Mouse (Mus musculus) spleen, adult 18-20 months (tissue): ENCODE data around the gene Sulf2.
A peak's percentile ranks its signal among the peaks of the same experiment; 100 is the strongest.

Experiments used
- DNase-seq, 2 experiments: peaks; one replicate each; pipeline ENCODE4 v3.0.0; 2022; ENCODE audit warnings: mixed read lengths in 2 of 2

The Sulf2 gene

DNA sequence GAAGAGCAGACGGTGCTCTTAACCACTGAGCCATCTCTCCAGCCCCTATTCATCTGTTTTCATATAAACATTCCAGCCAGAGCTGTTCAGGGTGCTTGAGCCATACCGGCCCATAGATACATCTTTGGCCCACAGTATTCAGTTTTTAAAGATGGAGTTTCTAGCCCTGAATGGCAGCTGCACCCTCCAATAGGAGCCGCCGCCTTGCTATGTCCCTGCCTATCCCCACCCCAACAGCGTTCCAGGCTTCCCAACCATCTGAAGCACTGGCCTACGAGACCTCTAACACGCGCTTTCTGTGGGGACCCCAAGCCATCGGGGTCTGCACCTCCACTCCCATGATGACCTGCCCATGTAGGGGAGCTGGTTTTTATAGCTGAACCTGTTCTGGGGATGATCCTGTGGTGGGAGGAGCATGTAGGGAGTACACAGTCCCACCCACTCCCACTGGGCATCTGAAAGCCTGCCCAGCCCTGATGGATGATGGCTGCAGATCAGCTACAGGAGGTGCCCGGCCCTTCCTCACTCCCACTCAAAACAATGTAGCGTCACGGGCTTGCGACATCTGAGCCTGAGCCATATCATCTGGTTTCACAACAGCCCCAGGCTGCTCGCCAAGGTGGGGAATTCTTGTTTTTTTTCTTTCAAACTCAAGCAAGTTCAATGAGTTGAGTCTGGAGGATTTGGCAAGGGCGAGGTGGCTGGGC, 39.7 kb downstream of the Sulf2 start:
- DNase-seq: peak; percentile 7 to 9

DNA sequence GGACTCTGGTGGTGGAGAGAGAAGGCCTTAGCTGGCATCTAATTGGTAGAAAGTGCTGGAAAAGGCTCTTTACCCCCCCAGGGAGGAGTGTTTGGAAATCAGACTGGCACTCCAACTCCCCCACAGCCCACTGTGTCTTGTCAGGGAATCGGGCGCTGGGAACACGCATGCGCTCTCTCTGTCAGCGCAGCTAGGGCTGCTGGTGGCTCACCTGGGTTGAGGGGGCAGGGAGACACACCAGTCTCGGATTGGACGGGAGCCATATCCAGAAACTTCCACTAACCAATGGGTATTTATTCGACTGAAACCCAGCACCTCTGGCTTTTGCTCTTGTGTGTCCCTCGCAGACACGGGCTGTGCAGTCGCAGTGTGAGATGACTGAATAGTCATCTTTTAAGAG, 42.5 kb downstream of the Sulf2 start:
- no peak for DNase-seq

DNA sequence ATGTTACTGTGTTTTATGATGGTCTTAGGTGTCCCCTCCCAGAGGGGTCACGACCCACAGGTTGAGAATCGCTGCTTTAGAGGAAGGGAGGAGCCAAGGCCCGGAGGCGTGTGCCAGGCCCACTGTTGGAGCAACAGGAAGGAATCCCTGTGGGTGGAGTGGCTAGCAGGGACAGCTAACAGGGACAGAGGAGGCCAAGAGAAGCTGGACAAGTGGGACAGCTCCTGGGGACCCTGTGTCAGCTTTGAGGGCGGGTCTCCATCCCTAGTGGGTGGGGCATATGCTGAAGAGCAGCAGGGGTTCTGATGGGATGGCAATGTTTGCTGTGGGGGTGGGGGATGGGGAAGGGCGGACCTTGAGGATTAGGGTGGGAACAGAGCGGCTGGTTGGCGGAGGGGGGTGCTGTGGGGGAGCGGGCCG, 43.6 kb downstream of the Sulf2 start:
- no peak for DNase-seq

DNA sequence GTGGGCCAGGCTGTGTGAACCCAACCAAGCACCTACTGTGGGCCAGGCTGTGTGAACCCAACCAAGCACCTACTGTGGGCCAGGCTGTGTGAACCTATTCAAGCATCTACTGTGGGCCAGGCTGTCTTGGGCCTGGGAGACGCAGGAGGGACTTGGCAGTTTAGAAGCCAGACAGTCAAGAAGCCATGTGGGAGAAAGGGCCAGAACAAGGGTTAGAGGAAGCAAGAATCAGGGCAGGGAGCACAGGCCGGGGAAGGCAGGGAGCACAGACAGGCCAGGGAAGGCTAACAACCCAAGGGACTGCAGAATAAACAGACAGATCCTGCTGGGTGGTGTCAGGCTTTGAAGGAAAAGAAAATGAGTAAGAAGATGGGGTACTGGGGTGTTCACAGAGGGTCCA, 44.2 kb downstream of the Sulf2 start:
- no peak for DNase-seq

DNA sequence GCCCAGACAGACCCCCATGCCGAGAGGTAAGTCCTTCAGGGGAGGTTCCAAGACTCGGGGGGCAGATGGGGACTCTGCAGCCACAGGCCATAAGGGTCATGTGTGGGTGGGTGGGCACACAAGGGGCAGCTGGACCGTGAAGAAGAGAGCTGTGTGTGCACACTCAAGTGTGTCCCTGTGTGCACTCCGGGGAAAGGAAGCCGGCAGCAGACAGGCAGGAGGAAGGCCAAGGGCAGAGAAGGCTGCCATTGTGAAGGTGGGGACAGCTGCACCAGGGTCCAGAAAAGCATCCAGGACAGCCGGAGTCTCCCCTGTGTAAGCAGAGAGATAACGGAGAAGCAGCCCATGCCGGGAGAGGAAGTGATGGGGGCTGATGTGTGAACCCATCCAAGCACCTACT, 44.7 kb downstream of the Sulf2 start:
- DNase-seq: no peak

DNA sequence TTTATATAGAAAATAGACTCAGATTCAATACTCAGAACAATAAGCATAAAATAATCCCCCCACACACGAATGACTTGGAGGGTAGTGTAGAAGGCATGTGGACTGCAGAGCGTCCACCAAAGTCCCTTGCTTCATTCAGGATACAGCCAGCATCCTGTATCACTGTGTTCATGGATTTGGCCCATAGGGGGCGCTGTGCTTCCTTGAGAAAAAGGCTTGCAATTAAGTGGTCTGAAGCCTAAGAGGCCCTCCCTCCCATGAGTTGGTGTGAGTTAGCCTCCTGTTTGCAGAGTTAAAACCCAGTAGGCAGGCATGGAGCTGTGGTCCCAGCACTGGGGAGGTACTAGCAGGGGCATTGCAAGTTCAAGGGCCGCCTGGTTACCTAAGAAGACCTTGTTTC, 47.1 kb downstream of the Sulf2 start:
- peak; percentile 25 to 70 for DNase-seq

DNA sequence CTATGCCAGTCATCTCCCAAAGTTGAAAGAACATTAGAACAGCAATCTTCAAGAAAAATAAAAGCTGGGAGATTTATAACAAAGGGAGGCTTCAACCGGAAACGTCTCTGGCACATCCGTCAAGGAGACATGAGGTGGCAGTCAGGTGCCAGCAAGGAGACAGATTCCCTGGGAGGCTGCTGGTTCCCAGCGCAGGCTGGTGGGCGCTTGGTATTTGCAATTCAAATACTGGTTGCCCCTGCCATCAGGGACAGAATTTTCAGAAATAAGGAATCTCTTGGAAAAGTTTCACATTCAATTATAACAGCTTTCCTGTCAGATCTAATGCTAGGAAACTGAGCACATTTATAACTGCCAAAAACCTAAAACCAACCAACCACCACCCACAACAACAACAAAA, 47.6 kb downstream of the Sulf2 start:
- DNase-seq: no peak

DNA sequence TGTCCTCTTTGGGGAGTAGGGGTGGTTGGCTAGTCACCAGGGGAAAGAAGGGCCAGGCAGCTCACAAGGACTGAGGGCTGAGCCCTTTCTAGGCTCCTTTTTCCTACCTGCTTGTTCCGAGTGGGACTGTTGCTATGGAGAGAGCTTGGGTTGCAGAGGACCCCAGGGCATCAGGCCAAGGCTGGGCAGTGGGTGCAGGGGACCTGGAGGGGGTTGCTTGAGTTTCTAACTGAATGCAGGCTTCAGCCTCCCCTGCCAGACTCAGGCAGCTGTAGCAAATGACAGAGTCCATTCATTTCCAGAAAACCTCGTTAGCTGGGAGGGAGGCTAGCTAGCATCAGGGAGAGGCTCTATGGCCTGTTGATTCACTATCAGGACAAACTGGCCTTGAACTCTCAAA, 48.8 kb downstream of the Sulf2 start:
- no peak for DNase-seq

DNA sequence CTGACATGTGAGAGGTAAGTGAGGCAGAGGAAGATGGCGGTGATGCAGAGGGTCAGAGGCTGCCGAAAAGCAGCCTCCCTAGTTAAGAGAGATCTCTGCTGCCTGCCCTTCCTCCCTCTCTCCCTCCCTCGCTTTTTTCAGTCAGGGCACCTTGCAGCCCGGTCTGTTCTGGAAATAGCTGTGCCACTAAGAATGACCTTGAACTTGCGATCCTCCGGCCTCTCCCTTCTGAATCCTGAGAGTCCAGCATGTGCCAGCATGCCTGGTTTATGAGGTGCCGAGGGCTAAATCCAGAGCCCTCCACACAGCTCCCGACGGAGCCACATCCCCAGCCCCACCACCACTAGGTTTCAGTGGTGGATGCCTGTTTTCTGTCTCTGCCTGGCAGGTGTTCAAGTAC, 49.6 kb downstream of the Sulf2 start:
- DNase-seq: no peak

DNA sequence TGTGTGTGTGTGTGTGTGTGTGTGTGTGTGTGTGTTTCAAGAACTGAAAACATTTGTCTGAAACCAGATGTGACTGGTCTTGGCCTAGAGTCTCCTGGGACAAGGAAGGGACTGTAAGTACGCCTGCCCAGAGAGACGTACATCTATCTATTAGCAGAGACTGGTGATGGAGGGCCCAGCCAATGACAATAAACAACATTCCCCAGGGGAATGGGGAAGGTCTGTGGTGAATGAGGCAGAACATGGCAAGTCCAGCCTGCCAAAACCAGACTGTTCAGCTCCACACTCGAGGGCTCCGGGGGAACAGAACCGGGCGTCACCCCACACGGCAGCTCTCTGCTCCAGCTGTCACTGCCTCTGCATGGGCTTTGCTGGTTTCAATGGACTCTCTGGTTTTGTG, 52.6 kb downstream of the Sulf2 start:
- no peak for DNase-seq

DNA sequence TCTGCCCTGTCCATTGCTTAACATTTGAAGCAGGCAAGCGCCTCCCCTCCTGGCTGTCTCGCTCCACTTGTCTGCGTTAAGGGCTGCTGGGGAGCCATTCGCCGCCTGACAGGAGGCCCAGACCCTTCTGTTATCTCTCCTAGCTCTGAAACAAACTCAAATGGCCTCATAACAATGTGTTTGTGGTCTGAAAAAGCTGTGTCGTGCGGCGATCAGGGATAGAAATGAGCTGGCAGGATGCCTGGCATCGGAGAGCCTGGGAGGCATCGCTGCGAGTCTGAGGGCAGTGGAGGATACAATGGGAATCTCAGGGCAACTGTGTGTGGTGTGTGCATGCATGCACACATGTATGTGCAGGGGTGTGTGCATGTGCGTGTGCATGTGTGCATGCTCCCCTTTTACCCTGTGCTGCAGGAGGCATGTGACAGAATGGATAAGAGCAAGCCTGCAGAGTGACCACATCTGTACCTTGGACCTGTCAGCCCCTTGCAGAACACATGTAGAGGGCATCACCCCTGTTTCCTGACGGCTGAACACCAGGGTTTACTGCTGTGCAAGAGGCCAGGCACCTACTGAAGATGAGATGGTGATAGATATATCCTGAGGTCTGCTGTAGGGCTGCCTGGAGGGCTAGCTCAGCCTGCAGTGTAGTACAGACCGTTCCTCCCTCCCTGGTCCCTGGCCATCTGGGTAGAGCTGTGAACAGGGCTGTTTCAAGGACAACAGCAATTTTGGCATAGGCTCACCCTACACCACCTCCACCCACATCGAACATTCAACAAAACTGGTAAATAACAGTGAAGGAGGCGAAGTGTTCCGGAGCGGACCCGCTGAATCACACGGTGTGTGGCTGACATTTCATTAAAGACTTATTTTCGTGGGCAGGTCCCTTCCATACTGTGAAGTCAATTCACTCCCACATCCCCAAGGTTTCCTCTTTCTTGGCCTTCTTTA, 54.9 kb downstream of the Sulf2 start:
- DNase-seq: no peak

DNA sequence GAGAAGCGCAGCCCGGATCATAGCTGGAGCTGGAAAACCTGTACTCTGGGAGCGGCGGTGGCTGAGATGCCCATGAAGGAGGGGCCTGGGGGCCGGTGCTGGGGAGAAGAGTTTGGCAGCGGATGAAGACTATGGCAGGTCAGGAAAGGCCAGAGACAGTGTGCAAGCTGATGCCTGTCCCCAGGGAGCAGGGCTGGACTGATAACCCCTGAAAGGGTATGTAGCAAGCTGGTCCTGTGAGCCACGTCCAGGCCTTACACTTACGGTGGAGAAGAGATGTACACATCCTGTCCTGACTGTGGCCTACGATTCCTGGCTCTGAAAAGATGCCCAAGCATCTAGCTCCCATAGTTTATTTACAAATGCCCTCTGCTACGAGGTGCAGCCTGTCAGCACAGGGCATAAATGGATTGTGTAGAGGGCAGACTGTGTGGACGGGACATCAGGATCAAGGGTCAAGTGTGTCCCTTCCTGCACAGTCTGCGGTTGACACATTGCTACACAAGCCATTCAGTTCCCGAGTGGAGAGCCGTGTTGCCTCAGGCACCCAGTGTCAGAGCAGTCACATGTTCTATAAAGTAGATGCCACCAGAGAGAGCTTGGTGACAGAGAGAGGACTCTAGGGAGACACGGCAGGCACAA, 57.0 kb downstream of the Sulf2 start:
- no peak for DNase-seq

DNA sequence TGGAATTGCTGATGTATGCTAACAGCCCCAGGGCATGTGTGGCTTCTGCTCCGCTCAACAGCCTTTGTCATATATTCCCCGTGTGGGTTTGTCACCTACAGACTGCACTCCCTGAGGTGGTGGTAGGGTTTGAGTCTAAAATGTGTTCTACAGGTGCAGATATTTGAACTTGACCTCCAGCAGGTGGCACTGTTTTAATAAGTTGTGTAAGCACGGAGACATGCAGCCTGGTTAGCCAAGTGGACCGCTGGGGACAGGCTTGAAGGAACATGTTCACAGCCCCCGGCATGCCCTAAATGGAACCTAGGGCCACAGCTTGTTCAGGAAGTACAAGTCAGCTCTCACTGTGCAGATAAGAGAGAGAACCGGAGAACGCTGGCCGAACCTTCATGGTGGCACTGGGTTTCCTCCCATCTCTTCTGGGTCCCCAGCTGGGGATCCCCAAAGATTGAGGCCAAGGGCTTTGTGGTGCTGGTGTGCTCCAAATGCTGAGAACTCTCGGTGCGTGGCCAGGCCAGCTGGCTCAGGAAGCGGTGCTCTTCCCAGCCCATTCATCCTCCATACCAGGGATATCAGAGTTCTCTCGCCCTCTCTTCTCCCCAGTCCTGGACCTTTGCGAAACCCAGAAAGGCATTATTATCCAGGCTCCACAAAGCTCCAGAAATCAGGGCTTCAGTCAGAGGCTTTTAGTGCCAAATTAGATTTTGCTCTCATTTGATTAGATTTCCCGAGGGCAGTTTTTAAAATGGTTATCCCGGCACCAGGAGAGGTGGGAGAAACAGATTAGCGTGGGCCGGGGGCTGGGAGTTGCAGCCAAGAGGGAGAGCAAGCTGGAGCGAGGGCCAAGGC, 57.8 kb downstream of the Sulf2 start:
- DNase-seq: peak in 1 of 2 experiments; percentile 25

DNA sequence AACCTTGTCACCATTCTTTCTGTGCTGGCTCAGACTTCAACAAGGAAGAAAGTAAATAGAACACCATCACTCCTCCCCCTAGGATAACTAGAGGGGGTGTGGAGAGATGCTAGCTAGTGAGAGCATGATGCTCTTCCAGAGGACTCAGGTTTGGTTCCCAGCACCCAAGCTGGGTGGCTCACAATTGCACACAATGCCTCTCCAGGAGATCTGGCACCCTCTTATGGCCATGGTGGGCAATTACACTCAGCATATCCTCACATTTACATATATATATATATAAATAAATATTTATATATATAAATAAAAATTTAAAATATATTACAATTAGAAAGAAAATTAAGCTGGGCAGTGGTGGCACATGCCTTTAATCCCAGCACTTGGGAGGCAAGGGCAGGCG, 58.6 kb downstream of the Sulf2 start:
- no peak for DNase-seq

DNA sequence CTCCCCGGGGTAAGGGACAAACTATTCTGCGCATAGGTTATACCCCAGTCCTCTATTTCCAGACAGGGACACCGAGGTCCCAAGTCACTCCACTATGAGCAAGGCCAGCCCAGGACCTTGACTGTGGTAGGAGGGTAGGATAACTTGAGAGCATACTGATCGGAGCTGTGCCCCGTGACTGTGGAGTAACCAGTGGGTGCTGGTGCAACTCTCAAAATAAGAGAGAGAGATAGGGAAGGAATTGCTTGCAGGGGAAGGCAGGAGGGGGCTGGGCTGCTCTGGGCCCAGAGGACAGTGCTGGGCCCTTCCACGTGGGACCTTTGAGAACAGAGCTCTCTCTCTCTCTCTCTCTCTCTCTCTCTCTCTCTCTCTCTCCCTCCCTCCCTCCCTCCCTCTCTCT, 59.2 kb downstream of the Sulf2 start:
- no peak for DNase-seq

DNA sequence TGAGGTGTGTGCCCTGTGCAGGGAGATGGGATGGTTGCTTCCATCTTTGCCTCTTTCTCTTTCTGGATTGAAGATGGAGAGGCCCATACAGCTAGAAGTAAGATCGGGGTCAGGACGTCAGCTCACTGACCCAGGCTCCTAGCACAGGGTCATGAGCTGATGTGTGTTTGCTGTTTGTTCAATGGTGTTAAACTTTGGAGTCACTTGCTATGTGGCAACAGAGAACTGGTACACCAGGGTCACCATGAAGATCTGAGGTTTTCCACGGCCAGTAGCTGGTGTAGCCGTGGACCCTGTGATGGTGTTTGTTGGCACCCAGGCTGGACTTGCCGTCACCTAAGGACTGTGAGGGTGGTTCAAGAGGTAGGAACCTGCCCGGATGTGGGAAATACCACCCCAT, 63.1 kb downstream of the Sulf2 start:
- DNase-seq: no peak

DNA sequence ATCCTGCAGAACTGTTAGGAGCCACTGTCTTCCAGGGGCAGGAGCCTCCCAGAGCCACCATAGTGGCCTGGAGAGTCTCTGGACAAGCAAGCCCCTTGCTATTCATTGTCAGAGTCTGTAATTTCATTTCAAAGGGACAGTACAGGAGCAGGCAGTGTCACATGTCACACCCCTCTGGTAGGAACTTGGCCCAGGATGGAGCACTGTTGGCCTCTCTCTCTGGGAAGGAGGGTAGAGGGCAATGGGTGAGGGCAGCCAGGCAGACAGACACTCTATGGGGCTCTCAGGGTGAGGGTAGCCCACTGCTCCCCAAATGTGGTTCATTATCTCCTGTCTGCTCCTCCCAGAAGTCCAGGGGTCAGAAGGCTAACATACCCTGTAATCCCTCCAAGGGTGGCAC, 63.9 kb downstream of the Sulf2 start:
- DNase-seq: no peak

DNA sequence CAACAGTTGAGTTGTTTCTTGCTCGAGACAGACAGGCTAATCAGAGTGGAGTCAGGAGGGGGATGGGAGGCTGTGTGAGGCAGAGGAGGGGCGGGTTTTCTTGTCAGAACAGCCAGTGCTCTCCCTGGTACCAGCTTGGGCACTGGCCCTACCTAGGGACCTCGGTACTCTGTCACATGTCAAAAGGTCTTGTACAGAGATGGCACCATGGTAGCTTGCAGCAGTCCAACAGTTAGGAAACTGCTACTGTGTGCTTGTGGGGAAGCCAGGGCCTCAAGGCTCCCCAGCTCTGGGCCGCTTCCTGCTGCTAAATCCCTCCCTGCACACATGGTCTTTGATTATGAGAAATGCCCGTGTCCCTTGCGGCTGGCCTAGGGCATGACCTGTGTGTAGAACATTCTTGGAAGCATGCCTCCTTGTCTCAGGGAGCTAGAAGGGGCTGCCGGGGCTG, 65.3 kb downstream of the Sulf2 start:
- DNase-seq: no peak

DNA sequence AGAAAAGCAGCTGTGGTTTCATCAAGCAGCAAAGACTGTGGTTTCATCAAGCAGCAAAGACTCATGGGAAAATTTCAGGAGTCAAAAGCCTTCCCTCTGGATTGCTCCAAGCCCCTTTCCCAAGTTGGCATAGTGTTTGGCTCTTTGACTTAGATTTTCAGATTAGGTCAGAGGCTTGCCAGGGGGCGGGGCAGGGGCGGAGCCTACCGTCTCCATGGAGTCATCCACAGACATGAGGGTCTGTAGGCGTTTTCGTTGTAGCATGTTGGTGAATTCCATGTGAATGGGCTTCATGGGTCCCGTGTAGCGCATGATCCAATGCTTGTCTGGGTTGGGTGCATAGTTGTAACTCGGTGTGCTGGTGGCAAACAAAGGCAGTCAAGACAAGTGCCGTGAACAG, 66.5 kb downstream of the Sulf2 start:
- DNase-seq: no peak

DNA sequence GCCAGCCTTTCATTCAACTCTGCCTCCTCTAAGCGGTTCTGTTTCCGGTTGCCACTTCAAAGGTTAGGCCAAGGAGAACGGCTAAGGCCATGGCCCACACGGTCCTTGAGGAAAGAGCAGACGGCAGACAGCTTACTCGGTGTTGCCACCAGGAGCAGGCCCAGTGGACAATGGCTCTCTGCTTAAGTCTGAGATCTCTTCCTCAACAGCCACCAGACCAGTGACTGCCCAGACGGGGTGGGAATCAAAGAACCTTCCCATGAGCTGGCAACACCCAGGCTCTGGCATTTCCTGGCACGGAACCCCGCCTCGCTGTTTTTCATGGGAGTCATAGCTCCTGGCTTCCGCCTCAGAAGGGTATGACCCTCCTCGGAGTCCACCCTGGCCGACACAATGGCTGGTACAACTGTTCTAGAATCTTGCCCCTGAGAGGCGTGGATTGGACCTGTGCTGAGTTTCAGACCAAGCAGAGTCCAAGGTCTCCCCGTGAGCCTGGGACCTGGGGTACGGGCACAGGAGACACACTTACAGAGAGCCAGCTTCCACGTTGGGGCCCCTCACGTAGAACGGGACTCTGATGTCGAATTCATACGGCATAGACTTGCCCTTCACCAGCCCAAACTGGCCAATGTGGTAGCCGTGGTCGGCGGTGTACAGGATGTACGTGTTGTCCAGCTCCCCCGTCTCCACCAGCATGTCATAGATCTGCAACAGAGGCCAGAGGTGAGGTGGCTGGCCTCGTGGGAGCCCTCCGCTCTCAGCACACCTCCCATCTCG, 68.8 kb downstream of the Sulf2 start:
- no peak for DNase-seq

DNA sequence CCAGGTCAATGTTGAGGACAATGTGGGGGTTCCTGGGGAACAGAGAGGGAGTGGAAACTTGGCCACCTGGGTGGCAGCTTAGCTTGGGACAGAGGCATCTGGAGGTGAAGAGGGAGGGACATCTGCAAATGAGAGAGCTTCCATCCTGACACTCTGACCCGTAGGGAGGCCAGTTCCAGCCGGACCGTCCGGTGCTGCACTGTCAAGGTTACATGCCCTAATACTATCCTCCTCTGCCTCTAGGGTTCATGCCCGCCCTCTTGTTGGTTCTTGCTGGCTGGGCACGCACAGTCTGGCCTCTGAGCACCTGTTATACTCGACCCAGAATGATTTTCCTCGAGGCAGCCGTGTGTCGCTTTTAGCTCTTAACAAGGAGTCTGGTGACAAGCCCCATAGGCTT, 69.7 kb downstream of the Sulf2 start:
- DNase-seq: no peak

DNA sequence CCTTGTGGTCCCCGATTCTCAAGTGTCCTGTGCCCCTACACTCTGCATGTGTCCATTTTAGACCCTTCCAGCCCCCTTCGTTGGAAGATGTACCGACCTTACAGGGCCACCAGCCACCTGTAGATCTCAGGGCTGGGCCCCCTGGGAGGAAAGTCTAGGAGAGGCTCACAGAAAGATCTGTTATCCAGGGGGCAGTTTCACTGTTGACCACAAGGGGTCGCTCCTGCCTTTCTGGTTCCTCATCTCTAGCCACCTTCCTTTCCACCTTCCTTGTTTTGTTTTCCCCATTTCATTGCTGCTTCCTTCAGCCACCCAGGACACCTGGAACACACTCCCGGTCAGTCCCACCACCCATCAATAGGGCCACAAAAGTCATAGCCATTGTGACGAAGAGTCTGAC, 70.5 kb downstream of the Sulf2 start:
- peak in 1 of 2 experiments; percentile 48 for DNase-seq
